Mouse (Mus musculus) right cerebral cortex, postnatal 14 days (tissue): Measurements from ENCODE around the gene Pik3r5.

Experiments used
- DNase-seq: peaks from one replicate; pipeline ENCODE4 v3.0.0; 2022

Pik3r5 gene

GRCm38 (mm10) chr11:68488256-68488824 lies 56.4 kb downstream of the Pik3r5 start:
- peak; percentile 3 for DNase-seq

GRCm38 (mm10) chr11:68489236-68489635 lies 57.3 kb downstream of the Pik3r5 start:
- peak; percentile 1 for DNase-seq

DNA sequence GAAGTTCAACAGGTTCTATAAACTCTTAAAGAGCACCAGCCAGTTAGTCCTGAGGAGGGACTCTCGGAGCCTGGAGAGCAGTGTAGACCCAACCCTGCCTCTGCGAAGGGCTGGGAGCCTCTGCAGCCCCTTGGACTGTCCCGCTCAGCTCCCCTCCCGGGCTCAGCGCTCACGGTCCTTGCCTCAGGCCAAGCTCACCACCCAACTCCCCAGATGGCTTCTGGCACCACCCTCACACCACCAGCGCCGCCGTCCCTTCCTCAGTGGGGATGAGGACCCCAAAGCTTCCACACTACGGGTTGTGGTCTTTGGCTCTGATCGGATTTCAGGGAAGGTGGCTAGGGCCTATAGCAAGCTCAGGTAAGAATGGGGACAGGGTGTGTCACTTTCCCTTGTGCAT lies 60.7 kb downstream of the Pik3r5 start:
- no peak for DNase-seq

GRCm38 (mm10) chr11:68493760-68494159 lies 61.8 kb downstream of the Pik3r5 start:
- no peak for DNase-seq

DNA sequence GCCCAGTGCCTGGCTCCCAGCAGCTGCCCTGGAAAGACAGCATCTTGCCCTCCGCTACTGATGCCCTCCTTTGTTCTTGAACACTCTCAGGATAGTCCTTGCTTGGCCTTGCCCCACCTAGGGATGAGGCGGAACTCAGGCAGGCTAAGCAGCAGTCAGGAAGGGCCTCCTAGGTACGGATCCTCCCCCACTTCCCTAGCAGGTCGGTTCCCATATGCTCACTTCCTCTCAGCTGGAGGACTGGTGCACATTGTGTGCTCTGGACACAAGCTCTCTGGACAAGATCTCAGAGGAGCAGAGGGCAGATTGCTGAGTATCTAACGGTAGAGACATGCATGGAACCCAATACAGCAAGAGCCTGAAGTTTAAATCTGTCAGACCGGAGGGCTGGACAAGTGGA lies 65.2 kb downstream of the Pik3r5 start:
- DNase-seq, result no peak

- DNase-seq, result no peak
These were observed 66.6 kb downstream of the Pik3r5 start for GRCm38 (mm10) chr11:68498517-68498916.

DNA sequence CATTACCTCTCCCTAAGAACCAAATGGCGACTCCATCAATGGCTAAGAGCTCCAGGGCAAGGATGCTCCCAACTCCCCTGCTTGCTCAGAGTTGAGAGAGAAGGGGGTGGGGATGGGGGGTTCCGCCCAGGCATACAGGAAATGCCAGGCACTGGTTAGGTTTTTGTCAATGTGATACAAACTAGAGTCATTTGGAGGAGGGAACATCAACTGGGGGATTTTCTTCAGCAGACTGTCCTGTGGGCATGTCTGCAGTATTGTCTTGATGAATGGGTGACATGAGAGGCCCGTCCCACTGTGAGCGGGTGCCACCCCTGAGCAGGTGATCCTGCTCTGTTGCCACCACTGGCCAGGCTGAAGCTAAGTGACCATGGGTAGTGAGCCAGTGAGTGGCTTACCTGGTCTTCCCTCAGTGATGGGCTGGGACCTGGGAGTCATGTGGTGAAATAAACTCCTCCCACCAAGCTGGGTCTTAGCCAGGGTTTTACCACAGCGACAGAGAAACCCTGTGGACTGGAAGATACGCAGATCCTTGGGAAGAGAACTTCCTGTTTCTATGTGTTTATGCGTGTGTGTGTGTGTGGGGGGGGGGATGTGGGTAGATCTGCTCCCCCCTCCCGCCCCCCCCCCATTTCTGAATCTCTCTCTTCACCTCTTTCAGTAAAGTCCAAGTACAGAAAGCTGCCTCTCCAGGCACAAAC lies 67.2 kb downstream of the Pik3r5 start:
- no peak for DNase-seq

- DNase-seq, result no peak
These were observed 69.0 kb downstream of the Pik3r5 start for GRCm38 (mm10) chr11:68500949-68501350.

DNA sequence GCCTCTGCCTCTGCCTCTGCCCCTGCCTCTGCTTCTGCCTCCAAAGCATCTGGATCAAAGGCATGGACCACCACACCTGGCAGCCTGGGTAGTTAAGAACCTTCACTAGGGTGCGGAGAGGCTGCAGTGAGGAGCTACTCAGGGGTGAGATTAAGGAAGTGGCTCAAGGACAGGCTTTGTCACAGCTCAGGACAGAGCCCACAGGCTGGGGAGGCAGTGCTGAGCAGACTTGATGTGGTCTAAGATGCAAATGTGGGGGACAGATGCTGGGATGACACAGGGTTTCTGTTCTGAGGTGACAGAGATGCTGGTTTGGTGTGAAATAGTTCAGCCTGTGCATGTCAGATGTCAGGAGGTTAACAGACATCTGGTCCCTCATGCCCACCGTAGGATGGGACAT lies 70.5 kb downstream of the Pik3r5 start:
- no peak for DNase-seq

GRCm38 (mm10) chr11:68502902-68503629 lies 71.1 kb downstream of the Pik3r5 start, which contains the start of gene Pik3r6:
Pik3r6 (plus strand) TSS chr11:68503019.
- no peak for DNase-seq

DNA sequence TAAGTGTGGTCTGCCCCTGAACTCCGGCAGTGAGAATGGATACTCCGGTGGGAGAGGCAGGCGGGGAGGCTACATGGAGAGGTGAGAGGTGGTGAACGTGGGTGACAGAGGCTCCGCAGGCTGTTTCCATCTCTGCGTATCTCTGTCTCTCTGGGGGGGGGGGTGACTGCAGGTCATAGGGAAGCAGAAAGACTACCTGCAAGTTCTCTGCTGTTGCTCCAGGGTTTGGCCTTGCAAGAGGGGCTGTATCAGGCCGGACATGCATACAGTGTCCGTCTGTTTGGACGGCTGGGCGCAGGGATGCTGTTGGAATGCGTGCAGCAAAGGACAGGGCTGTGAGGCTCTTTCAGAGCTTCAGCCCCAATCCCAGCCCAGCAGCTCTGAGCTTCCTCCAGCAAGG lies 73.0 kb downstream of the Pik3r5 start:
- no peak for DNase-seq

DNA sequence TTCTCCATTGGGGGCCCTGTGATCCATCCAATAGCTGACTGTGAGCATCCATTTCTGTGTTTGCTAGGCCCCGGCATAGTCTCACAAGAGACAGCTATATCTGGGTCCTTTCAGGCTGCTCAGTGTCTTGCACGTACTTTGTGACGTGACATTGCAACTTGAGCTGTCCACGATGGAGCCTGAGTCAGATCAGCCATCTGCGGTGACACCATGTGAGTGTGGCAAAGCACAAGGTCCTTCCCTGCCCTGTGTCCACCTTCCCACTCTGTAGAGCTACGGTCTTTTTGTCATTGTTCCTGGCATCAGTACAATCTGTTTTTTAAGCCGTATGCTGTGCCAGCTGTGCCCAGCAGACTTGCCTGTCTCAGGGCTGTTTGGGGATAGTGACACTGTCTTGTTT lies 75.3 kb downstream of the Pik3r5 start:
- no peak for DNase-seq

DNA sequence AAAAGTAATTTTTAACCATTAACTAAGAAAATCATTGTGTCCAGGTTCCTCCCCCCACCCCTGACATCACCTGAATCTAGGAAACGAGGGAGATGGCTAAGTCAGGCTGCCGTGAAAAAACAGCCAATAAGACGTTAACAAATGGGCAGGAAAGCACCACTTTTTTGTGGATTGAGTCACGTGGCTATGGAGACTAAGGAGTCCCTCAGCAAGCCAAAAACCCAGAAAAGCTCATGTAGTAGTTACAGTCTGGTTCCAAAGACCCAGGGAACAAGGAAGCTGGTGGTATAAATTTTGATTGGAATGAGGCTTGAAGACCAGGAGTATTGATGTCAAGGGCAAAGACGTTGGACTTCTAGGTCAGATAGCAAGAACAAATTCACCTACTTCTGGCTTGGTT lies 76.7 kb downstream of the Pik3r5 start:
- DNase-seq, result no peak

- no peak for DNase-seq
These were observed 77.3 kb downstream of the Pik3r5 start for GRCm38 (mm10) chr11:68509194-68509593.

- DNase-seq, result no peak
These were observed 82.0 kb downstream of the Pik3r5 start for GRCm38 (mm10) chr11:68513969-68514368.

DNA sequence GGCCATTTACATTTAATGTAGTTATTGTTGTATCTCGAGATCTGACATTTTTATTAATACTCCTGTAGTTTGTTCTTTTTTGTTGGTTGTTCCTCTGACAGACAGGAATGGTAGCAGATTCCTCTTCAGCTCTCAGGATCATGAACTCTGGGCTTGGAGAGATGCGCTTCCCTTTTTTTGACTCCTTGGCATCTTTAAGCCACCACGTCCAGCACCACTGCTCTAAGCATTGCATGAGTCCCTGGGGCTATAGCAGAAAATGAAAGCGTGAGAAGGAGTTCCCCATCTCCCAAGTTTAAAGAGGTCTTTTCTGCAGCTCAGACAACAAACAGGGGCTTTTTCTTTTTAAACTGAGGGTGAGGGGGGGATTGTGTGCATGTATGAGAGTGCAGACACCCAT lies 87.4 kb downstream of the Pik3r5 start:
- no peak for DNase-seq

DNA sequence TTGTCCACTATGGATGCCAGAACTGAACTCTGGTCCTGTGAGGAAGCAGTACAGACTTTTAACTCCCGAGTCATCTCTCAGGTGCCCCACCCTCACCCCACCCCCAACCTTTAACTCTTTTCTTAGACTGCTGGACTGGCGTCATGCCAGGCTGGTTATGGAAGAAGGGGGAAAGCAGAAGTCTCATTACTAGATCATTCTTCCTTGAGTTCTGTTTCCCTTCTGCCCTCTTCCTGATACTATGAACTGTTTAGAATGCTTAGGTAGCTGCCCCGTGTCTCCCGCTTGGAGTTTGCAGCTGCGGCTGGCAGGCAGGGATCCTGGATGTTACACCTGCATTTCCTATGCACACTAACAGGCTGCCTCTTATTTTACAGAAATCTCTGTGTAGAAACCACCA lies 87.9 kb downstream of the Pik3r5 start:
- no peak for DNase-seq

GRCm38 (mm10) chr11:68520439-68520838 lies 88.5 kb downstream of the Pik3r5 start:
- DNase-seq, result no peak

DNA sequence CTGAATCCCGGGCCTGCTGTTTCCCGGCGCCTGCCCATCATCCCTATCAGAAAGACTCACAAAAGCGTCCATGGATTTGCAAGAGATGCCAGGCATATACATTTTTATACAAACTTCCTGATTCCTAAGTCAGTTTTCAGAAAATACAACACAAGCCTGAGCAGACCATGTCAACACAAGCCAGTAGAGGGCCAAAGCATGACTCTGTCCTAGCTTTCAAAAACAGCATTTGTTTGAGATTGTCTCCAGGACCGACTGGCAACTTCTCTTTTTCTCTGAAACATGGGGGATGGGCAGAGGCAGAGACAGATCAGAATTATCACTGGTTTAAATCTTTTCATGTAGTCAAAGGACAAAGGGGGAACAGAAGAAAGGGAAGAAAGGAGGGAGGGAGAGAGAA lies 89.4 kb downstream of the Pik3r5 start:
- DNase-seq, result no peak

- no peak for DNase-seq
These were observed 94.5 kb downstream of the Pik3r5 start for GRCm38 (mm10) chr11:68526441-68526840.

DNA sequence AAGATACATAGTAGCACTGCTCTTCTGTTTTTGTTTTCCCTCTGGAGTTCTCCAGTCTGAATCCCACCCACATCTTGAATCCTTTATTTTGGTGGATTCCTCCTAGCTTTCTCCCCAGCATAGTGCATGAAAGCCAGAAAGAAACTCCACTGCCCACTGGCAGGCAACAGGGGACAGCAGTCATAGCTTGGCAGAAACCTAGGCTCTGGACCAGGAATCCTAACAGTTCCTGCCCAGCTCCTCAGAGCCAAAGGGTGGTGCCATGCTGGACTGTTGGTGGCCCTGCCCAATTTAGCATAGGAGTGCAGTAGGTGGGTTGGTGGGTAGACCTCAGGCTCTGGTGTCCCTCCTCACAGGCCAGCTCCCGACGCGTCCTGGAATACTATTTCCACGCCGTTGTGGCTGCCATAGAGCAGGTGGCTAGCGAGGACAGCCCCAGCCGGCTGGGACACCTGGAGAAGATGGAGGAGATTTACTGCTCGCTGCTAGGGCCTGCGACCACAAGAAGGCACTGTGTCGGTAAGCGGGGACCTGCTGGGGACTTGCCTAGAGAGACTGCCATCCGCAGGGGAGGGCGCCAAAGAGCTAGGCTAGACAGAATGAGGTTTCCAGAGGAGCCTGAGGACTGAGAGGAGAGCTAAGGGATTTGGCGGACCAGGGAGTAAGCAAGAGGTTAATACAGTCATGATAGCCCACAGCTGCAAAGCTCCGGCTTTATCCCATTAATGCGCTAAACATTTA lies 99.3 kb downstream of the Pik3r5 start:
- DNase-seq, result peak; percentile 78

DNA sequence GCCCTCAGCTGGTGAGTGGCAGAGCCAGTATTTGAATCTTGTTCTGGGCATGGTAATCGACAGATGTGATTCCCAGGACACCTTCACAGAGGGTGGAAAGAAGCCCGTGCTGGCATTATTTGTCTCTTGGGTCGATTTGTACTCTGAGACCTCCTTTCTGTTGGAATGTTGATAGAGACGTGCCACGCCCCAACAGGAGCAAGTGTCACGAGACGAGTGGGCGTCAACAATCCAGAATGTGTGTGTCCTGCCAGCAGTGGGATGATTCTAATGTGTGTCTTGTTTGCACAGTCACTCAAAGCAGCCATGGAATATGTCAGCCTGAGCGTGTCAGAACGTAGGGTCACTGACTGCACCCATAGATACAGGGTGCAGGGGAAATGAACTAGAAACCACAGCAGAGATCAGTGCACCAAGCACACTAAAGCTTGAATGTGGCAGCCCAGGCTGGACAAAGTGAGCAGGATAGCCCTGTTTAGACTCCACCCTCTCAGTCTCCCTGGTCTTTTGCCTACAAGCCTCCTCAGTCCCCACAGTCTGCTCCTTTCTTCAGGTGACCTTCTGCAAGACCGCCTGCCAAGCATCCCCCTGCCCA lies 100.1 kb downstream of the Pik3r5 start:
- DNase-seq, result no peak

- DNase-seq, result no peak
These were observed 100.9 kb downstream of the Pik3r5 start for GRCm38 (mm10) chr11:68532773-68533172.
